Mouse (Mus musculus) intestine, postnatal 0 days (tissue): ENCODE results near the gene Epn3. TPM values are rescaled to one million over a fixed set of nuclear protein-coding genes. Genes with fewer than 3 reads are reported as not detected.

ENCODE experiments used
- ATAC-seq: fragments of 200-750 bp; cut with Nextera tagmentation; 2 replicates; pipeline ENCODE4 v1.8.0; 2017; ENCODE audit warnings: mild to moderate bottlenecking, moderate TSS enrichment, moderate library complexity
- H3K27ac ChIP-seq: fragments of 300-500 bp; sonication (generic); 2 replicates; pipeline ENCODE4 v1.5.1; 2014; ENCODE audit warnings: mild to moderate bottlenecking, low read depth, low read length, moderate library complexity
- H3K27me3 ChIP-seq: fragments of 300-500 bp; sonication (generic); replicated peaks from 2 replicates; pipeline ENCODE4 v1.6.1; 2014; ENCODE audit warnings: low read length, mixed read lengths; ENCODE audit not compliant: control insufficient read depth, insufficient read depth
- H3K36me3 ChIP-seq: fragments of 300-500 bp; sonication (generic); 2 replicates; pipeline ENCODE4 v1.6.1; 2014; ENCODE audit warnings: mild to moderate bottlenecking, moderate library complexity; ENCODE audit not compliant: control insufficient read depth, insufficient read depth
- H3K4me1 ChIP-seq: fragments of 300-500 bp; sonication (generic); replicated peaks from 2 replicates; pipeline ENCODE4 v1.6.1; 2014; ENCODE audit warnings: antibody characterized with exemption, low read length, mixed read lengths; ENCODE audit not compliant: control insufficient read depth, insufficient read depth
- H3K4me2 ChIP-seq: fragments of 300-500 bp; sonication (generic); replicated peaks from 2 replicates; pipeline ENCODE4 v1.6.1; 2014; ENCODE audit warnings: low read depth, mild to moderate bottlenecking, moderate library complexity
- H3K4me3 ChIP-seq: fragments of 300-500 bp; sonication (generic); 2 replicates; pipeline ENCODE4 v1.5.1; 2014; ENCODE audit warnings: low read depth, low read length
- H3K9ac ChIP-seq: fragments of 300-500 bp; sonication (generic); 2 replicates; pipeline ENCODE4 v1.6.1; 2014; ENCODE audit warnings: mild to moderate bottlenecking, low read depth, low read length
- H3K9me3 ChIP-seq: fragments of 300-500 bp; sonication (generic); 2 replicates; pipeline ENCODE4 v1.6.1; 2016; ENCODE audit warnings: mixed run types; ENCODE audit not compliant: control insufficient read depth
- CTCF ChIP-seq: sonication (generic); IDR thresholded peaks from 2 replicates; pipeline ENCODE4 v1.5.1; 2016; ENCODE audit warnings: low read depth, mild to moderate bottlenecking, control low read depth, antibody characterized with exemption, moderate library complexity
- WGBS: fragments of 180-500 bp; shearing (Covaris S2); extraction: QIAGEN DNeasy Blood & Tissue Kit; methylation state at CpG from one replicate; pipeline ENCODE4 v1.1.7; 2014; 5-methylcytosine and 5-hydroxymethylcytosine counted together
- polyA plus RNA-seq: library from polyadenylated mRNA; unstranded; fragments of >200 nt; fragmentation: Nextera tagmentation; extraction: Ambion mirVana; gene quantifications from 2 replicates; pipeline ENCODE4 v1.2.1, GENCODE M21; 2015

The Epn3 gene
- polyA plus RNA-seq, 1 experiment from 2014 or later = 0.55 TPM

DNA sequence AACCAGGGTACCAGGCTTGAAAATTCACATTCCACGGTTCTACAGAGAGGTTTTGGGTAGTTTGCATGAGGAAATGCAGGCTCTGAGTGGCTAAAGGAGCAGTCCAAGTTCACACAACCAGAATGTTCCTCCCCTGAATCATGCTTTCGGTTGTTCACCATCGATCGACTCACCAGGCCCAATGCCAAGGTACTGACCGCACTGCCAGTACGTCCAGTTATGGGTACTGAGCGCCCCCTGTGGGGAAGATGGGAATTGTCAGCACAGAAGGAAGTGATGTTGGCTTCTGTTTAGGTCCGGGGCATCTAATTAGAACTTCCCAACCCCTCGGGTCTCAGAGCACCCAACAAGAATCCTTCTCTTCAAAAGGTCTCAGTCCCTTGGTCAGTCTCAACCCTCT is 44.2 kb upstream of the Epn3 start:
- ATAC-seq = peak; percentile 12; the same call in 1 of the 2 replicates
- Histone ChIP-seq H3K36me3 (peaks cover 3% of the 10 kb centered on the region; the same call in 1 of the 2 replicates), H3K27me3 (no peaks in the 10 kb centered on the region), H3K4me2 (peak overlapping the region; percentile 45), H3K27ac (no peak overlapping the region), H3K4me3 (no peak overlapping the region), H3K4me1 (no peaks in the 10 kb centered on the region), H3K9ac (no peak overlapping the region), H3K9me3 (no peaks in the 10 kb centered on the region)
- peak; percentile 94 for TF ChIP-seq CTCF
- 29% methylated on average over 9 of the region's 9 CpGs for WGBS

DNA sequence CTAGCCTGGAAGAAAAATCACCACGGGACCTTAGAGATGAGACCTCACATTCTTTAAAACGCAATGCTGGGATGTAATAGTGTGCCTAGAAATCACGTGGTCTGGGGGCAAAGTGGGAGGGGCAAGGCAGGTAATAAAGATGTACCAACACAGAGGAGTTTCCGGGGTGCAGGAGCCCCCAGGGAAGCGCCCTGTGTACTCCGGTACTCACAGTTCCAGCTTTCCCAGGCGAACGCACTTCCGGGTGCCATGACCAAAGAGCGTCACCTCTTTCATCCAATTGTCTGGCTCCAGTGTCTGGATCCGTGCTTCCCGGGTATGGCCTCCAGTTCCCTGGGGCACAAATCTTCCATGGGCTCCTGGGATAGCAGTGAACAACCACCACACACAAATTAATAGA is 43.6 kb upstream of the Epn3 start:
- Histone ChIP-seq H3K9me3 (no peaks in the 10 kb centered on the region), H3K36me3 (peaks cover 3% of the 10 kb centered on the region; the same call in 1 of the 2 replicates), H3K27me3 (no peaks in the 10 kb centered on the region), H3K4me2 (no peak overlapping the region), H3K9ac (no peak overlapping the region), H3K4me3 (no peak overlapping the region), H3K4me1 (no peaks in the 10 kb centered on the region), H3K27ac (no peak overlapping the region)
- WGBS = 86% methylated on average over 12 of the region's 12 CpGs
- no peak for ATAC-seq
- TF ChIP-seq CTCF = no peak

DNA sequence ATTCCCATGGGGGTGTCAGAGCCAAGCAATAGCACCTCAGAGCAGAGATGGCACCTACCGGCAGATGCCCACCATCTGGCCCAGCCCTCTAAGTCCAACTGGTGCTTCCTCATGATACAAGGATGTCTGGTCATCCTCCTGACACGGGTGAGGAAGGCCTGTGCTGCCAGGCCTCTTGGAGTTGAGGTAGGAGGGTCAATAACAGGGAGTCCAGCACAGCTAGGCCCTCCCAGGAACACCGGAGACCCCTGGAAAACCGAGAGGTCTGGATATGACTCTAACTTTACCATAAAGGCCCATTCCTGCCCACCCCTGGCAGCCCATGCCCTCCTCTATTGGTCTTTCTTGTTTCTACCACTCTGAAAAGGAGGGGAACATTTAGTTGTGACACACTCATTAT is 42.6 kb upstream of the Epn3 start:
- Histone ChIP-seq H3K4me2 (no peak overlapping the region), H3K4me1 (no peaks in the 10 kb centered on the region), H3K4me3 (no peak overlapping the region), H3K36me3 (peaks cover 3% of the 10 kb centered on the region; the same call in 1 of the 2 replicates), H3K27me3 (no peaks in the 10 kb centered on the region), H3K9me3 (no peaks in the 10 kb centered on the region), H3K27ac (no peak overlapping the region), H3K9ac (no peak overlapping the region)
- no peak for ATAC-seq
- no peak for TF ChIP-seq CTCF
- WGBS = 79% methylated on average over 4 of the region's 4 CpGs

DNA sequence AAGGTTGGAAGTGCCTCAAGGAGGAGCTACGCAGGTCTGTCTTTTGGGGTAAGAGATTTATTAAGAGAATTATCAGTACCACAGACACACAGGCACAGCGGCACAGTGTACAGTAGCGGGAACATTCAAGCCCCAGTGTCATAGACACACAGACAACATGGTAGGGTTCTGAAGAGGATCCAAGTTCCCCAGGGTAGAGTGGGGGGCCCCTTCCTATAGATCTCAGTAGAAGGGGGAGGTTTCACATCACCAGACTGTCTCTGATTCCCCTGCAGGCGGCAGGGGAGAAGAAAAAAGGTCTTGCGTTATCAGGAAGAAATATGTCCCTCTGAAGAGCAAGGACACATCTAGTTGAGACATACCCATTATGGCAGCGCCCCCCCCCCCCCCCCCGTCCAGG is 40.0 kb upstream of the Epn3 start:
- H3K27me3 ChIP-seq = no peaks in the 10 kb centered on the region
- no peaks in the 10 kb centered on the region for H3K4me1 ChIP-seq
- no peak overlapping the region for H3K27ac ChIP-seq
- TF ChIP-seq CTCF = no peak
- peaks cover 3% of the 10 kb centered on the region; the same call in 1 of the 2 replicates for H3K36me3 ChIP-seq
- H3K4me3 ChIP-seq = no peak overlapping the region
- no peaks in the 10 kb centered on the region for H3K9me3 ChIP-seq
- no peak overlapping the region for H3K9ac ChIP-seq
- H3K4me2 ChIP-seq = no peak overlapping the region
- WGBS = 85% methylated on average over 7 of the region's 7 CpGs
- no peak for ATAC-seq

DNA sequence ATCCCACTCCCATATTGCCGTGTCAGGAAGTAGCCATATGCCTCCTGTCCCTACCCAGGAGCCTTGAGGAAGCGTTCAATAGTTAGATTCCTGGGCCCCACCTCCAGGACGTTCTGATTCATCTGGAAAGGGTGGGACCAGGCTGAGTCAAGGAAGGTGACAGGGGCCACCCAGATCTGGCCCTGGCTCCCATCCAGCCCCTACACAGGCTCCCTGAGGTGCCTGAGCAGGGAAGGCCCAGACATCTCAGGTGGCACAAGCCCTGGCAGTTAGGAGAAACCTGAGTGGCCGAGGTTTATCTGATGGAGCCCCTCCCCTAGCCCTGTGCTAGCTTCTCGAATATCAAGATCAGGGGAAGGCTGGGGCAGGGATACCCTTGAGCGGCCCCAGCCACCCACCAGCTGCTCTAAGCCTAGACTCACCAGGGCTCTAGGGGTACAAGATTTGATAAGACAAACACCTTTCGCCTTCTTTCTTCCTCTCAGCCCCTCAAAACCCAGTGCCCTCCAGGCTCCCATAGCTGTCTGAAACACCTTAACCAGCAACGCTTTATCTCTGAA is 39.0 kb upstream of the Epn3 start:
- Histone ChIP-seq H3K9me3 (no peaks in the 10 kb centered on the region), H3K4me1 (no peaks in the 10 kb centered on the region), H3K4me3 (no peak overlapping the region), H3K27me3 (no peaks in the 10 kb centered on the region), H3K27ac (no peak overlapping the region), H3K9ac (no peak overlapping the region), H3K36me3 (peaks cover 3% of the 10 kb centered on the region; the same call in 1 of the 2 replicates), H3K4me2 (no peak overlapping the region)
- 54% methylated on average over 8 of the region's 8 CpGs for WGBS
- TF ChIP-seq CTCF = no peak
- ATAC-seq = 0 out of 2 replicates have a peak, but pooled peaks have one; percentile 34

DNA sequence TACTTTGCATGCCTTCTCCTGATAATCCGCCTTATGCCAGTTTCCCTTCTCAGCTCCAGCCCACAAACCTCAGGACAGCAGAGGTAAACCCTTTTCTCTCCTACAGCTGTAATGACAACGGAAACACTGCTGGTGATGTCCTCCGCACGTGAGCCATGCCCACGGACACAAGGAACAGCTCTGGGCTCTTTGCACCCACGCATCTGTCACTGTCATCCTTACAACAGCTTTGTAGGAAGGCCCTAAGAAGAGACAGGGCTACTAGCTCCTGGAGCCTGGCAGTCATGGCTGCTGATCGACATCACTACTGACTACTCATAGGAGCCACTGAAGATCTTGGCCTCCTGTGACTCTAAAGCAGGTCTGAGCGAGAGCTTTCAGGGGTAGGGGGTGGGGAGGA is 33.4 kb upstream of the Epn3 start:
- WGBS = 81% methylated on average over 8 of the region's 8 CpGs
- H3K9me3 ChIP-seq = no peaks in the 10 kb centered on the region
- H3K36me3 ChIP-seq = no peaks in the 10 kb centered on the region
- ATAC-seq = no peak
- no peak overlapping the region for H3K4me3 ChIP-seq
- no peak for TF ChIP-seq CTCF
- no peak overlapping the region for H3K9ac ChIP-seq
- H3K27ac ChIP-seq = no peak overlapping the region
- no peaks in the 10 kb centered on the region for H3K4me1 ChIP-seq
- H3K27me3 ChIP-seq = no peaks in the 10 kb centered on the region
- no peak overlapping the region for H3K4me2 ChIP-seq

DNA sequence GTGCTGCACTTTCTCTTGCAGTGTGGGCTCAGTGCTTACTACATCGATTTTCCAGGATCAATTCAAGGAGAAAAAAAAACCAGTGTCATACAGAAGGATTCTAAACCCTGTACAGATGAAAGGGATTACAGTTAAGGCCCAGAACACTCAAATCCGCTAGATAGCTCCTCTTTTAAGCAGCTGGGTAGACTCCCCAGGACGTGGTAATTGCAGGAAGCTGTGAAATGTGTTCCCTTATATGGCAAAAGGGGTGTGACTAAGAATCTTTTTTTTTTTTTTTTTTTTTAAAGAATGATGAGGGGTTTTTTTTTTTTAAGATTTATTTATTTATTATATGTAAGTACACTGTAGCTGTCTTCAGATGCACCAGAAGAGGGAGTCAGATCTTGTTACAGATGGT is 29.1 kb upstream of the Epn3 start:
- TF ChIP-seq CTCF = no peak
- H3K4me1 ChIP-seq = no peaks in the 10 kb centered on the region
- H3K9ac ChIP-seq = no peak overlapping the region
- H3K4me2 ChIP-seq = no peak overlapping the region
- no peak for ATAC-seq
- H3K27me3 ChIP-seq = no peaks in the 10 kb centered on the region
- H3K36me3 ChIP-seq = no peaks in the 10 kb centered on the region
- H3K27ac ChIP-seq = no peak overlapping the region
- H3K9me3 ChIP-seq = no peaks in the 10 kb centered on the region
- 54% methylated on average over 3 of the region's 3 CpGs for WGBS
- no peak overlapping the region for H3K4me3 ChIP-seq
